Mouse (Mus musculus) small intestine, adult 2 months (tissue): ENCODE measurements at regions not wholly inside any gene's neighbourhood (a gene's known extent, or its start where the extent isn't known, plus 50 kb on each side); places are given as distances from the start of the nearest gene placed in this dataset.

ENCODE experiments used
- CTCF ChIP-seq: fragments of 200-500 bp; IDR thresholded peaks from 2 replicates; pipeline ENCODE4 v1.5.1; 2012; ENCODE audit warnings: low read depth, mild to moderate bottlenecking, control low read depth, inconsistent platforms, low read length, moderate library complexity, mixed read lengths; ENCODE audit not compliant: insufficient replicate concordance, insufficient read length; ENCODE audit errors: extremely low read depth
- POLR2A ChIP-seq: fragments of 200-500 bp; IDR thresholded peaks from 2 replicates; pipeline ENCODE4 v1.6.1; 2012; ENCODE audit warnings: low read depth, mild to moderate bottlenecking, control low read depth, inconsistent platforms, low read length, moderate library complexity

GRCm38 (mm10) chr4:131107127-131107857 is 163.1 kb downstream of the Matn1 start:
- no peak for TF ChIP-seq CTCF
- no peak for TF ChIP-seq POLR2A
